Mouse (Mus musculus): Measurements from ENCODE around the gene Hdgfl3. TPM values are rescaled to one million over a fixed set of nuclear protein-coding genes. Genes with fewer than 3 reads are reported as not detected.
"Not testable (repeated sequence)": the region's sequence is repeated elsewhere in the genome, so short reads cannot be mapped to it uniquely, and the experiment has no call there.

Gene Hdgfl3
- polyA plus RNA-seq, 1 experiment from 2014 or later, result 54.1 TPM

DNA sequence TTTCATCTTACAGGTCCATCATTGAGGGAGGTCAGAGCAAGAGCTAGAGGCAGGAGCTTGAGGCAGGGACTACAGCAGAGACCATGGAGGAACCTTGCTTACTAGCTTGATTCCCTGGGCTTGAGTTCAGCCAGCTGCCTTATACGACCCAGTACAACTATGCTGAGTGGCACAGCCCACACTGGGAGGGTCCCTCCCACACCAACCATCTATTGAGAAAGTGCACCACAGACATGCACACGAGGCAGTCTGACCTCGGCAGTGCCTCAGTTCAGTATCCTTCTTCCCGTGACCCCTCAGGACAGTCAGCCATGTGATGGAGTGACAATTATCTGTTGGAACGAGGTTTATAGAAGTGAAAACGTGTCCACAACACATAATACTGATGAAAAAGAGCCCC is 94.5 kb downstream of the Hdgfl3 start:
- no peaks in the 10 kb centered on the region for H3K9me3 ChIP-seq
- H3K9ac ChIP-seq (replicated peaks), result no peak overlapping the region
- 75% methylated on average over 6 of the region's 6 CpGs for WGBS
- H3K4me3 ChIP-seq, result no peak overlapping the region
- ATAC-seq (ENCODE audit: low FRiP score, low read depth), result no peak
- no peak overlapping the region for H3K4me2 ChIP-seq (replicated peaks)
- no peaks in the 10 kb centered on the region for H3K36me3 ChIP-seq
- no peaks in the 10 kb centered on the region for H3K27me3 ChIP-seq
- H3K4me1 ChIP-seq, result no peaks in the 10 kb centered on the region
- no peak overlapping the region for H3K27ac ChIP-seq (replicated peaks)

GRCm38 (mm10) chr7:81837771-81838170 is 96.5 kb downstream of the Hdgfl3 start:
- not testable (repeated sequence) for H3K36me3 ChIP-seq; H3K4me1 ChIP-seq; H3K4me3 ChIP-seq; H3K9ac ChIP-seq (replicated peaks); ATAC-seq (ENCODE audit: low FRiP score, low read depth); H3K9me3 ChIP-seq; H3K4me2 ChIP-seq (replicated peaks); H3K27me3 ChIP-seq; H3K27ac ChIP-seq (replicated peaks)
- 89% methylated on average over 5 of the region's 5 CpGs for whole genome bisulfite sequencing

GRCm38 (mm10) chr7:81835430-81835829 is 98.8 kb downstream of the Hdgfl3 start:
- Histone ChIP-seq H3K9me3 (no peaks in the 10 kb centered on the region), H3K27me3 (no peaks in the 10 kb centered on the region), H3K4me2 (replicated peaks) (no peak overlapping the region), H3K27ac (replicated peaks) (no peak overlapping the region), H3K36me3 (no peaks in the 10 kb centered on the region), H3K4me3 (no peak overlapping the region), H3K4me1 (no peaks in the 10 kb centered on the region), H3K9ac (replicated peaks) (no peak overlapping the region)
- WGBS, result 87% methylated on average over 5 of the region's 5 CpGs
- ATAC-seq (ENCODE audit: low FRiP score, low read depth), result no peak

DNA sequence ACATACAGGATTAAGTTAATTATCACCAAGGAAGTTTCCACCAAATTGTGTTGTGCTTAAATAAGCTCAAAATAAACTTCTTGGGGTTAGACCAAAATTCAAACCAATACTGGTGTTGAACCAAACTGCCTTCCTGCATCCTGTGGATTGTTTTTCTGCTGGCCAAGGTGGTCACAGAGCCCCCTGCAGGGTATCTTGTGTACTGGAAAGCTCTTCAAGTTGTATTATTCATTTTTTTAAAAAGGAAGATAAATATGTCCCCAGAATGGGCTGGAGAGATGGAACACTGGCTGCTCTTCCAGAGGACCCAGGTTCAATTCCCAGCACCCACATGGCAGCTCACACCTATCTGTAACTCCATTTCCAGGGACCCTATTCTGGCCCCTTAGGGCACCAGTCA is 99.4 kb downstream of the Hdgfl3 start:
- ATAC-seq (ENCODE audit: low FRiP score, low read depth), result no peak
- no peak overlapping the region for H3K4me2 ChIP-seq (replicated peaks)

More for the DNA sequence above, 99.4 kb downstream of the Hdgfl3 start:
- Histone ChIP-seq H3K9ac (replicated peaks) (no peak overlapping the region), H3K4me1 (peaks cover 4% of the 10 kb centered on the region), H3K27me3 (no peaks in the 10 kb centered on the region), H3K4me3 (no peak overlapping the region), H3K27ac (replicated peaks) (no peak overlapping the region), H3K9me3 (no peaks in the 10 kb centered on the region), H3K36me3 (no peaks in the 10 kb centered on the region)

Other genes starting within 250 kb of the Hdgfl3 start
- gene Homer2, start 226.9 kb downstream of the Hdgfl3 start, polyA plus RNA-seq (2016; fragmentation: Nextera tagmentation; extraction: Ambion mirVana), result 20.7 and 22.7 TPM in 2 replicates
- gene Ramac, start 171.5 kb downstream of the Hdgfl3 start, polyA plus RNA-seq (2016; fragmentation: Nextera tagmentation; extraction: Ambion mirVana), result 129 and 135 TPM in 2 replicates
- 43.2 and 45.0 TPM in 2 replicates for gene 3110040N11Rik, start 145.0 kb downstream of the Hdgfl3 start, polyA plus RNA-seq (2016; fragmentation: Nextera tagmentation; extraction: Ambion mirVana)
- 105 and 113 TPM in 2 replicates for gene Btbd1, start 105.0 kb downstream of the Hdgfl3 start, polyA plus RNA-seq (2016; fragmentation: Nextera tagmentation; extraction: Ambion mirVana)
- not detected in 2 replicates for gene Gm10160, start 78.7 kb downstream of the Hdgfl3 start, polyA plus RNA-seq (2016; fragmentation: Nextera tagmentation; extraction: Ambion mirVana)
- 10.5 and 13.5 TPM in 2 replicates for gene Tm6sf1, start 75.5 kb downstream of the Hdgfl3 start, polyA plus RNA-seq (2016; fragmentation: Nextera tagmentation; extraction: Ambion mirVana)
- 0.27 and 0.42 TPM in 2 replicates for gene Bnc1, start 57.8 kb upstream of the Hdgfl3 start, polyA plus RNA-seq (2016; fragmentation: Nextera tagmentation; extraction: Ambion mirVana)
- gene Sh3gl3, start 239.4 kb upstream of the Hdgfl3 start, polyA plus RNA-seq (2016; fragmentation: Nextera tagmentation; extraction: Ambion mirVana), result 24.4 and 26.5 TPM in 2 replicates